Mouse (Mus musculus) cerebellum, adult 9-10 months (tissue): ENCODE data around the gene Psg20.
A peak's percentile ranks its signal among the peaks of the same experiment; 100 is the strongest.
"Not testable (repeated sequence)": the region's sequence is repeated elsewhere in the genome, so short reads cannot be mapped to it uniquely, and the experiment has no call there.

Experiments used
- DNase-seq: peaks from one replicate; pipeline ENCODE4 v3.0.0; 2022

Gene Psg20

DNA sequence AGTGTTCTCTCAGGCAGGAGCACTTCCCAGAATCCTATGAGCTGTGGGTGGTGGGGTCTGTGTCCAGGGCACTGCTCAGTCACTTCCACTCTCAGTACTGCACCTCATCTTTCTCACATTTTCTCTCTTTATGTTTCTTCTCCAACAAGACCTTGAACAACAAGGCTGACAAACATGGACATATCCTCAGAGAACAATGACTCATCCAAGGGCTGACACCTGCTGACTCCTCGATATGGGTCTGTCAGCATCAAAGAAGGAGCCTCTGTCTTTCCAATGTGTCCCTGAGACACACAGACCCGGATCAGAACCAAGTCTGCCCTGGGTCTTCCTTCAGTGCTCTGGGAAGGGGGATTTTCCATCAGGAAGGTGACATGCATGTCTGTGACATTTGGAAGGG, at the start of gene Psg20:
Psg20 (minus strand) TSS at position 101 of the 400 bp plus-strand sequence.
- no peak for DNase-seq

DNA sequence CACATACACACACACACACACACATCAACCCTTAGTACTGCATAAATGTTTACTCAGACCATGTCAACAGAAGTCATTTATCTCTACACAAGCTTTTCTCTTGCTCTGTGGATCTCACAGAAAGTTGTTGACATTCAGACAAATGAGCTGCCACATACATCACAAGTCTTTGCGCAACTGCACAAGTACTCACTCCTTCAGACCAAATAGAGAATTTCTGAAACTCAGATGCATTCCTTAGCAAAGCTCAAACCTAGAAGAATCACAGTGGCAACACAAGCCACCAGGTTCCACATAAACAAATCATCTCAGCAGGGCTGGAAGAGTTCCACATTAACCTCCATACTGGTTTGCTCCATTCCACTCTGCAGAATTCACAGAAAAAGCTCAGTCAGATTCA, 48.5 kb upstream of the Psg20 start:
- no peak for DNase-seq

DNA sequence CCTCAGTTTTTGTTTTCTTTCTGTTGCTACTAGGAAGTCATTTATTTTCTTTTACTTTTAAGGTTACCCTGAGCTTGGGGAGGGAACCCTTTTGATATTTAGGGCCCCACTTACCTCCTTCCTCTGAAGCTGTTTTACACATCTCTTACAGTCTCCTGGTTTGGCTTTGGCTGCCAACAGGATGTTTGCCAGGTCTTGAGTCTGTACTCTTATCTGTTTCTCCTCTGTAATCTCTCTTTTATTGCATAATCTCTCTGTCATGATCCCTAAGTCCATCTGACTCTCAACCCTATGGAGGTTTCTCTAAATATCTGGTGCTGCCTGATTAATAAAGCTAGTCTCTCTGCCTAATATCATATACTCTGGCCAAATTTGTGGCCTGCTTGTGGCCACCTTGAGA, 47.1 kb upstream of the Psg20 start:
- no peak for DNase-seq

DNA sequence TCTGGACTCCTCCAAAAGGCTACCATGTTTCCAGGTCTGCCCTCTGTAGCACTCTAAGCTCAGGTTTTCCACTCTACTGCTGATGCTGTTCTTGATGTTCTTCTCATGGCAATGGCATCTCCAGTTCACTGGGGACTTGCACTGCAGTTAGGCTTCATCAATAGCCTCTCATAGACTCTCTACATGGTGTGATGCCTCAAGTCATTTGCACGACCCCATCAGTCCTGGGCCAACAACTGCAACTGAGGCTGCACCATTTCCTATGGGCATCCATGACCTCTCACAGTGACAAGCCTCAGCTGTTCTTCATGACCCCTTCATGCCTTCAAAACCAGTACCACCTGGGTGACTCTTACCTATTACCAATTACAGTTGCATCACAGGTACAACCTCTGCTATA, 42.4 kb upstream of the Psg20 start:
- no peak for DNase-seq

DNA sequence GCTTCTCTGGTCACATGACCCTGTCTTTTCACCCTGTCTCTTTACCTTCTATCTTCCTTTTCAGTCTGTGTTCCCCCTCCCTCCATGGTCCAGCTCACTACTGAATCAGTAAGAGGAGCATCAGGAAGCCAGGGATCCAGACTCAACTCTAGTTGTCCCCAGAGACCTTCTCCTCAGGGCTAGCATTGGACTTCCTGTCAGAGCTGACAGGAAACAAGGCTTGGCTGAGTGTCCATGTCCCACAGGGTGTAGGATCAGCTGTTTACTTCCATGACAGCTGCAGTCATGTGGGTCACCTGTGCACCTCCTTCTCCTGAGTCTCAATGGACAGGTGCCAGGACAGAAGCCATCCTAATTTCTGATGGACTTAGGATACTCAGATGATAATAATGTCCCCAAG, 39.9 kb upstream of the Psg20 start:
- DNase-seq = not testable (repeated sequence)

DNA sequence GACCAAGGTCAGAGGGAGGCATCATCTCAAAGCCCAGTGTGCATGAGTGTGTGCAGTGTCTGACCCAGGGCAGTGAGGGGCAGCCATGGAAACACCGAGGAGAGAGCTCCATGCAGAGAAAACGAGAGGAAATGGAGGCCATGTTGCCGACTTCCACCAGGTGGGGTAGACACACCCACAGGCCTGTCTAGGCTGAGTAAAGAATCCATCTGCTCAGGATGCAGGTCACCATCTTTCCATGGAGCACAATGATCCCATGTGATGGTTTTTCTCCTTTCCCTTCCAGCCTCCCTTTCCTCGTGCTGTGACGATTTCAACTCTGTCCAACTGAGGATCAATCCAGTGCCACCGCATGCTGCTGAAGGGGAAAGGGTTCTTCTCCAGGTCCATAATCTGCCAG, 38.0 kb upstream of the Psg20 start:
- DNase-seq = no peak

DNA sequence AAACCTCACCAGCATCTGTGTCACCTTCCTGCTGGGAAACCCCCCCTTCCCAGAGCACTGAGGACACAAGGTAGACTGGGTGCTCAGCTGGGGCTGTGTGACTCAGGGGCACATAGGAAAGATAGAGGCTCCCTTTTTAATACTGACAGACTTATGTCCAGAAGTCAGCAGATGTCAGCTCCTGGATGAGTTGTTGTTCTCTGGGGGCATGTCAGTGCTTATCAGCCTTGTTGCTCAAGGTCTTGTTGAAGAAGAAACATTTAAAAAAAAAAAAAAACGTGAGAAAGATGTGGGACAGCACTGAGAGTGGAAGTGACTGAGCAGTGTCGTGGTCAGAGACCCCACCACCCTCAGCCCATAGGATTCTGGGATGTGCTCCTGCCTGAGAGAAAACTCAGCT, 31.8 kb upstream of the Psg20 start, which contains the start of gene Psg22:
Psg22 (plus strand) TSS at position 301 of the 400 bp plus-strand sequence.
- no peak for DNase-seq

DNA sequence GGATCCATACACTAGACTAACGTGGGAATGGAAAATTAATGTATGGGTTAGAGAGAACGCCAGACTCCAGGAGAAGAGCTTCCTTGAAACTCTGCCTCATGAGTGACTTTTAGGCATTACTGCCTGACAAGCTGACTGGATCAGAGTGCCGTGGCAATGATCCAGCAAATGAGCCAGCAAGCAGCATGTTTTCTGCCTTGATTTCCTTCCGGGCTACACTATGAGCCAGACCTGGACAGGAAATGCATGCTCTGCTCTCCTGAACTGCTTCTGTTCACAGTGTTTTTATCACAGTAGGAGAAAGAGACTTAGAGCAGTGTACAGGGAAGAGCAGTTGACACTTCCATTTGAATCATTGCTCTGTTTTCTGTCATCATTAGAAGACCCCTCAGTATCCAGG, 29.6 kb upstream of the Psg20 start:
- no peak for DNase-seq

DNA sequence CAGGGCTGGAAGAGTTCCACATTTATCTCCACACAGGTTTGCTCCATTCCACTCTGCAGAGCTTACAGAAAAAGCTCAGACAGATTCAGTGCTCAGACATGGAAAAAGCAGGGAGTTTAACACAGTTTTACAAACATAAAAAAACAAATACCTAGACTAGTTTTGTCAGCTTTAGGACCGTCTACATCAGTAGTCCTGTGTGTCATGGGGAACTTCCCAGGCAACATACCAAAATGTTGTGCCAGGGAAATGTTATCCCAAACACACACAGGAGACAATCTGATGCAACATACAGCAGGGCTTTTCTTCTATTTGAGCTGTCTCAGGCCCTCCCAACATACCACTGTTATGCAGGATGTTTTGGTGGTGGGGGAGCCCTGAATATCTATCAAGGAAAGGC, 24.9 kb upstream of the Psg20 start:
- no peak for DNase-seq

DNA sequence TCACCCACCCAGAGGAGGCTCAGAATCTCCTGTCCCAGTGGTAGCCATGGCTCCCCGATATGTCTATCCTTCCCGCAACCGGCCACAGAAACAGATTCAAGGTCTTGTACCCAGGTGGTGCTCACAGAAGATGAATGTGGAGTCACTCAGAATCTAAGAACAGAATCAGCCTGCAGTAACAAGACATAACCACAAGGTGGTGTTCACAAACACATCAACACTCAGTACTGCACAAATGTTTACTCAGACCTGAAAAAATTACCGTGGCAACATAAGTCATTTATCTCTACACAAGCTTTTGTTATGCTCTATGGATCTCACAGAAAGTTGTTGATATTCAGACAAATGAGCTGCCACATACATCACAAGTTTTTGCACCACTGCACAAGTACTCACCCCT, 24.3 kb upstream of the Psg20 start:
- DNase-seq = peak; percentile 1

DNA sequence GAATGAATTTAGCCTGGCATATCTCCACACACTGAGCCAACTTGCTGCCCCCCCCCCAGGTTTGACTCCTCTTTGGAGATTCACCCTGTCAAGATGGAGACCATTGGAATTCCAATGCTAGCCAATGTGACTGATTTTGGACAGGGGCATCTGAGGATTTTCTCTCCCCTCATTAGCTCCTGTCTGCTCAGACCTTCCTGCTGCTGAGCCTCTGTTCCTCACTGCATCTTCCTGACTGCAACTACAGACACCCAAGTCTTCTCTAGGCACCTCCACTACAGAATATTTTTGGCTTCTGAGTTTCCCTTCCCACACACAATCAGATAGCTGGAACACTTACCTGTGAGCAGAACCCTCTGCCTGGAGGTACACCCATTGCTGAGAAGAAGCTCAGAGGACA, 399 bp downstream of the Psg20 start:
- DNase-seq = no peak

DNA sequence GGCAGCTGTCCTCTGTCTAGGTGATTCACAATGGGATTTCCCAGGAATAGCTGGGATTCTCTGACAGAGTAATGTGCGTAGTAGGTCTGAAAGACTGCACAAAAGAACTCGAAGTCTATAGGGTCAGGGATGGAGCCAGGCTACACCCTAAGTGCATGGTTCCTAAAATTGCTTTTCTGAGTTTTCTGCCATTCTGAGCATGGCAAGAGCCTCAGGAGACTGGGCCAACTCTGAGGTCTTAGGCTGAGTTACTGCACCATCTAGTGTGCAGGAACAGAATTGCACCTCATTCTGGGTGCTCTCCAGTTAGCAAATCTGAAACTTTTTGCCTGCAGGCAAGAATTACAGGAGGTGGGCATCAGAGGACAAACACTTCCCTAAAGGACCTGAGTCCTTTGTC, 6.2 kb downstream of the Psg20 start:
- peak; percentile 16 for DNase-seq

DNA sequence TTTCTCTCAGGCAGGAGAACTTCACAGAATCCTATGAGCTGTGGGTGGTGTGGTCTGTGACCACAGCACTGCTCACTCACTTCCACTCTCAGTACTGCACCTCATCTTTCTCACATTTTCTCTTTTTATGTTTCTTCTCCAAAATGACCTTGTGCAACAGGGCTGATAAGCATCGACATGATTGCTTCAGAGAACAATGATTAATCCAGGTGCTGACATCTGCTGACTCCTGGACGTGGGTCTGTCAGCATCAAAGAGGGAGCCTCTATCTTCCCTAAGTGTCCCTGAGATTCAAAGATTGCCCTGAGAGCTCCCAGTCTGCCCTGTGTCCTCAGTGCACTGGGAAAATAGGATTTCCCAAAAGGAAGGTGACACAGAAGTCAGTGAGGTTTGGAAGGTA, 29.4 kb downstream of the Psg20 start, which contains the start of gene Psg21:
Psg21 (minus strand) TSS at position 101 of the 400 bp plus-strand sequence.
- DNase-seq = not testable (repeated sequence)

DNA sequence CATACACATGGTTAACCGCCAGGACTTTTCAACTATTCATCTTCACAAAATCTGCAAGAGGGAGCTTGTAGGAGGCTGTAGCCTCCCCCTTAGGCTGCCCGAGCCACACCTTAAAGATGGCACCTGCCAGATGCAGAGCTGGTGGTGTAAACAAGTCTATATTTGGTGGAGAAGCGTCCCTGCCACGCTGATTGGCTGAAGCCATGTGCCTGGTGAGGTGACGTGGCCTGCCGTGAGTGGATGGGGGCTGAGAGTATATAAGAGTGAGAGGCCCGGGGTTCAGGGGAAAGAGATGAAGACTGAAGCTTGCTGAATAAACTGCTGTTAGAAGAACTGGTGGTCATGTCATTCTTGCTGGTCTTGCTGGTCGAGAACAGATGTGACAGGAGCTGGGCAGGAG, 59.1 kb downstream of the Psg20 start:
- DNase-seq = not testable (repeated sequence)
